Mouse (Mus musculus): ENCODE results near the gene 5730522E02Rik.

- TF ChIP-seq POLR2A (IDR thresholded peaks at IDR 0.05; ENCODE audit: low read depth, low read length) = no peak
- TF ChIP-seq CTCF (IDR thresholded peaks at IDR 0.05; ENCODE audit: extremely low read depth, insufficient read depth, insufficient read length, insufficient replicate concordance) = no peak
Observed at GRCm38 (mm10) chr11:26013527-26013926, 197.0 kb downstream of the 5730522E02Rik start.
